Mouse (Mus musculus) liver, embryonic 14.5 days (tissue): ENCODE measurements around the gene Tet1.

Experiments used
- CTCF ChIP-seq: IDR thresholded peaks from 2 replicates; pipeline ENCODE4 v1.5.1; 2016; ENCODE audit warnings: antibody characterized with exemption, low read depth, control low read depth
- EP300 ChIP-seq: IDR thresholded peaks from 2 replicates; pipeline ENCODE4 v1.6.1; 2016; ENCODE audit warnings: antibody characterized with exemption, low read depth

DNA sequence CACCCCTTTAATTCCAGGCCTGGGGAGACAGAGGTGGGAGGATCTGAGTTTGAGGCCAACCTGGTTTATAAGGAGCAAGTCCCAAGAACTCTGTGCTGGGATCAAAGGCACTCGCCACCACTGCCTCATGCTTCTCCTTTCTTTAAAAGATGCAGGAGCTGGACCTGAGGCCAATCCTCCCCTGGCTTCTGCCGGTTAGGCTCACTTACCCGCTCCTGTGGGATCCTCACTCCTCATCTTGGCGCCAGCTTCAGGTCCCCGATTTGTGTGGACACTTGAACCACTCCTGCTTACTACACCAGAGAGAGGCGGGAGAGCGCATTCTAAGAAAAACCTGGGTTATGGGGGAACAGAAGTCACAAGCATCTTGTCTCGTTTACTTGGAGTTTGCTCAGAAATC is 7.0 kb downstream of the Tet1 start:
- no peak for TF ChIP-seq EP300
- TF ChIP-seq CTCF: no peak
